Mouse (Mus musculus) cerebellum, adult 2 months (tissue): ENCODE results near the gene Lgals9.

ENCODE experiments used
- CTCF ChIP-seq: fragments of 200-500 bp; IDR thresholded peaks from 2 replicates; pipeline ENCODE4 v1.5.1; 2011; ENCODE audit warnings: low read depth, mild to moderate bottlenecking, control low read depth, low read length, moderate library complexity, borderline replicate concordance; ENCODE audit not compliant: insufficient read depth
- POLR2A ChIP-seq: fragments of 200-500 bp; IDR thresholded peaks from 2 replicates; pipeline ENCODE4 v1.6.1; 2011; ENCODE audit warnings: low read length, control low read depth, borderline replicate concordance; ENCODE audit not compliant: insufficient read depth

DNA sequence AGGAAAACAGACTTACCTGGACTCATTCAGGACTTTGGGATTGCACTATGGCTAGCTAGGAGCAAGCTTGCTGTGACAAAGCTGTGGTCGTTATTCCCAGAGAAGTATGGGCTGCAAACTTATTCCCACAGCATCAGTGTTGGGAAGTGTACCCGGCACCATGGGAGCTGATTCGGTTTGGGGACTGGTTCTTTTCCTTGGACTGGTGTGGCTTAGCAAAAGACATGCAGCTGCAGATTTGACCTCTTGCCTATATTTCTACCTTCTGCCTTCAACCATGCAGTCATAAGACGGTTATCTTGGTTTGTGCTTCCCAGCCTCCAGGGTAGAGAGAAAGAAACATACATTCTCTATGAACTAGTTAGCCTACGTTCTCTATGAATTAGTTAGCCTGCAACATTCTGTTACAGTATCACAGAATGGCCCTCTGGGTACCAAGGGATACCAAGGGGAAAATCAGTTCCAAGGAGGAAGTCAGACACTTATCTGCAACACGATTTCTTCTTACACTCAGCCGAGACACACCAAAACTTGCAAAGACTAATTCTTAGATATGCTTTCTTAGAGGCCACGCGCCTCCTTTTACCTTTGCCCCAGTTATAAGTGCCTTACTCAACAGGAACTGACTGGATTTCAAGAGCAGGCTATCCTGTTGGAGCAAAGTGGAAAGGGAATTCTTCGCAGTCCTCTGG is 1.7 kb upstream of the Lgals9 start:
- TF ChIP-seq POLR2A: no peak
- no peak for TF ChIP-seq CTCF
